Mouse (Mus musculus) left cerebral cortex, postnatal 14 days (tissue): ENCODE measurements around the gene Shroom1. TPM values are rescaled to one million over a fixed set of nuclear protein-coding genes. Genes with fewer than 3 reads are reported as not detected.
A peak's percentile ranks its signal among the peaks of the same experiment; 100 is the strongest.

Source experiments
- DNase-seq, 2 experiments: peaks; one replicate each; pipeline ENCODE4 v3.0.0; 2021 to 2022; ENCODE audit warnings: low spot score in 2 of 2, mixed read lengths in 1 of 2
- intact Hi-C: fragments of 180-260 bp; cut with DNase I; formaldehyde crosslinking; loops from one replicate; pipeline ENCODE4 v1.15.1; 2025
- total RNA-seq, 2 experiments: library from RNA; stranded (reverse); gene quantifications; 2 replicates each; pipeline ENCODE4 v1.2.3; 2021

Shroom1 gene
- total RNA-seq, 2 experiments from 2014 or later, result 3.8 to 4.6 TPM

DNA sequence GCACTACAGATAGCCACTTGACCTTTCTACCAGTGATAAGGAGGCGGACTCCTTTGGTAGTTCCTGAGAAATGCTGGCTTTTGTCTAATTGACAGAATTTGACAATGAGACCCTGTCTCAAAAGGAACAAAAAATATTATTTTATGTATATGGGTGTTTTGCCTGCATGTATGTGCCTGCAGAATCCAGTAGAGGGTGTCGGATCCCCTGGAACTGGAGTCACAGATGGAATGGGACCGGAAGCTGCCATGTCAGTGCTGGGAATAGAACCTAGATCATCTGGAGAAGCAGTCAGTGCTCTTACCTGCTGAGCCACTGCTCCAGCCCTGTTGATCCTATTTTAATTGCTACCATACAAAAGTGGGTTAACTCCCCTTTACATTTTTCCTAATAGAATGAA, 15.7 kb downstream of the Shroom1 start:
- DNase-seq, result no peak
- intact Hi-C loops, result no loop called here

DNA sequence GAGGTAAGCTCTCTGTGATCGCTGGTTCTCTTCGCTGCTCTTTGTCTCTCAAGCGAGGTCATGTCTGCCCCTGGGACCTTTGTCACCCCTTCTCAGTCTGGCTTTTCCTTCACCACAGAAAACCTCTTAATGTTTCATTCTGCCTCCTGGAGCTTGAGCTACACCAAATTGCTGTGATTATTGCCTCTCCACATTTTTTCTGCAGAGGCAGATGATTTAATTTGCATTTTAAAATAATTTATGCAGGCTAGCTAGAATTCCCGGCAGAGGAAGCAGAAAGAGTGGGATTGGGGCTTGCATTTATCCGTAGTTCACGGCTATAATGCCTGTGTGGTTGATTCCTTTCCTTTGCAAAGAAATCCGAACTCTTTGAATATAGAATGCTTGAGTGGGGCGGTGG, 18.6 kb downstream of the Shroom1 start:
- intact Hi-C loops, result no loop called here
- peak in 1 of 2 experiments; percentile 40 for DNase-seq

DNA sequence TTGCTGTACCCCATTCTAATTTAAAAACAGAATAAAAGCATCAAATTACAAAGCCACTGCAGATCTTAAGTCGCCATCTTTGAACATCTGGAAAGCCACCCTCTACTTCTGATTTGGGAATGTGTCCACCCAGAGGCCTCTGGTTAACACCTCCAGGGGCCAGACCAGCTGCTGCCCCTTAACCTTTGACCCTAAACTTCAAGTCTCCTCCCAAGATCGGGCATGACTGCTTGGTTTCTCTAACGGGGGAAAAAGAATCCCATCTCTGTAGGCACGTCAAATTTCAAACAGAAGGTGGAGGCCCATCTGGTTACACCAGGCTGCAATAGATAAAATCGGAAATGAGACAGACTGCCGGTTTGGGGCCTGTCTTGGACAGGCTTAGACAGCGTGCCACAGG, 20.8 kb downstream of the Shroom1 start:
- intact Hi-C loops, result no loop called here

DNA sequence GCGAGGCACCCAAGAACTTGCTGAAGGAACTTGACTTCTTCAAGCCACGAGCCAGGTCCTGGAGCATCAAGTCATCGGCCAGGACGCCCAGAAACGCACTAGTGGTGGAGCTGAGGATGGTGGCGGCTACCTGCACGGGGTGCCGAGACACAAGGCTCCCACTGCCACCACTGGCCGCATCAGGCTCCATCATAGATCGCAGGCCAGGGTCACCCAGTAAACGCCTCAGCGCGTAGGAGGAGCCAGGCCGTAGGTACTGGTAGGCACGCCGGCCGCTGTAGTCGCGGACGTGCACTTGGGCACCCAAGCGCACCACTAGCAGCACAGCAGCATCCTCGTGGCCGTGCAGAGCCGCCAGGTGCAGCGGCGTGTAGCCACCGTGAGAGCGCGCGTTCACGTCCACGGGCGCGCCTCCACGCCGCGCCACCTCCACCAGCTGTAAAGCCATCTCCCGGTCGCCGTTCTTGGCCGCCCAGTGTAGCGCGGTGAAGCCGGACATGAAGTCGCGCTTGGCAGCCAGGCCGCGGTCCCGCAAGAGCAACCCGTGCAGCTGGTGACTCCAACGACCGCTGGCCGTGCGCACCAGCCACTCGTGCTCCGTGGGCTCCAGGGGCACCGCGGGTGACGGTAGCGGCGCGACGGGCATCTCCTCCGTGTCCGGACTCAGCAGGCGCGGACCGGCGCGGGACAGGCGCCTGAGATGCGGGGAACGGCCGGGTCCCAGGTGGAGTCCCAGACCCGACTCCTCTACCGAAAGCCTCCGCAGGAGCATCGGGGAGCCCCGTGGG, 21.6 kb downstream of the Shroom1 start:
- intact Hi-C loops, result no loop called here
- DNase-seq, result peak in 1 of 2 experiments; percentile 45

More for the DNA sequence above, 20.8 kb downstream of the Shroom1 start:
- no peak for DNase-seq

DNA sequence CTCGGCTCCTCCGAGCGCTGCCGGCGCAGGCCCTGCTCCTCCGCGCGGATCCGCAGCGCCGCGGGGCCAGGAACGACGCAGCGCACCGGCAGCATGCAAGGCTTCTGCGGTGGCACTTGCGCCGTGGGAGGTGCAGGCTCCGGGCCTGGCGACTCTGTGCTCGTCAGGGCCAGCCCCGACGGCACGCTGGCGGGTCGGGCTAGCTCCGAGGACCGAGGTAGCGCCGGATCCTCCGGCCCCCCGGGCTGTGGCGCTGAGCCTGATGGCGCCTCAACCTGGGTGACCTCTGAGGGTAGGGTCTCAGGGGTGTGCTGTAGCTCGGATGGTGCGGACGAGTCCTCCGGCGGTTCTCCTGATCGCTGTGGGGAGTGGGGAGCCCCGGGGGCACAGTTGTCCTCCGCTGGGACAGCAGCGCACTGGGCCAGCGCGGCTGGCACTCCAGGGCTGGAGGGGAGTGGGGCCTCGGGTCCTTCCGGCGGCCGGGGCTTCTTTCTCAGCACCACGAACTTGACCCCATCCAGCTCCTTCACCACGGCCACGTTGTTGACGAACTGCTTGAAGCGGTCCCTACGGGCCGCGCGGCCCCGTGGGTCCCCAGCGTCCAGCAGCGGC, 22.3 kb downstream of the Shroom1 start:
- DNase-seq, result peak in 1 of 2 experiments; percentile 45
- intact Hi-C loops, result no loop called here

DNA sequence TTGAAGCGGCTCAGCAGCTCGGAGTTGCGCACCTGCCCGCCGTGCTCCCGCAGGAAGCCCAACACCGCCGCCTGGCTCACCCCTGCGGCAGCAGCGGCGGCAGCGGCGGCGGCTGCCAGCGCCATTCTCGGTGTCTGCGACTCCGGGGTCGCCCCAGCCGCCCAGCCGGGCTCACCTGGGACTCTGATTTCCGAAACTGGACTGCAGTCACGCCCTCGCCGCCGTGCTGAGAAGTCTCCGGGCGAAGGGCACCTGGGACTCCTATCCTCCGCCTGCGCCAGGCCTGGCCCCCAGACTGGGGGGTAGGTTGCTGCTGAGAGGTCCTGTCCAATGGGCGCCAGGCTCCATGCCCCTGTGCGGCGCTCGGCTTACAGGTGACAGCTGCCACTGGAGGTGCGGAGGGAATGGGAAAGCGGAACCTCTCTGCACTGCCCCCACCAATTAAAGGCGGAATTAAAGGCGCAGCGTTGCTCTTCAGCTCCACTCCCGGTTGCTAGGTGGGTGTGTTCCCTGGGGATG, 22.8 kb downstream of the Shroom1 start, which contains the start of the genes Gm9945 and Sowaha:
Gene Gm9945, plus strand, starts transcription at position 384 of the 519 bp plus-strand sequence.
Gene Sowaha, minus strand, starts transcription at position 492 of the 519 bp plus-strand sequence.
- intact Hi-C loops, result no loop called here
- DNase-seq, result peak; percentile 72 to 78

DNA sequence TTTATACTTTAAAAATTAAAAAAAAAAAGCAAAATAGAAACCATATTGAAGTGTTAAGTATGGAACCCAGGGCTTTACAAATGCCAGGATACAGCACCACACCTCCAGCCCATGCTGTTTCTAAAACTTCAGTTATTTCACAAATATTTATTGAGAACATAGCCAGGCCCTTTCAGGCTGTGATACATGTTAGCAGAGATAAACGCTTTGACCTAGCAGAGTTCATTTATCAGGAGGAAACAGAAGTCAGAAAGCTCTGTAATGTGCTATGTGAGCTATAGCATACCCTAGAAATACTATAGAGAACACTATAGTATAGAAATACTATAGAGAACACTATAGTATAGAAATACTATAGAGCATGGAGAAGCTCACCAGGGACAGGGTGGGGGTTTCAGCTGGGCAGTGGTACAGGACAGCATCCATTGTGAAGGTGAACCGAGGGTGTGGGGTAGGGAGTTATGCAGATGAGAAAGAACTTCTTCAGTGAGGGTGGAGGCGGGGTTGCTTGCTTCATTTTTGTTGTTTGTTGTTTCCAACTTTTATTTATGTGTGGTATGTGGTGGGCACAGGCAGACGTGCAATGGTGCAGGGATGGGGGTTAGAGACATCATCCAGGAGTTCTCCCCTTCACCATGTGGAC, 24.2 kb downstream of the Shroom1 start:
- DNase-seq, result no peak
- intact Hi-C loops, result no loop called here

DNA sequence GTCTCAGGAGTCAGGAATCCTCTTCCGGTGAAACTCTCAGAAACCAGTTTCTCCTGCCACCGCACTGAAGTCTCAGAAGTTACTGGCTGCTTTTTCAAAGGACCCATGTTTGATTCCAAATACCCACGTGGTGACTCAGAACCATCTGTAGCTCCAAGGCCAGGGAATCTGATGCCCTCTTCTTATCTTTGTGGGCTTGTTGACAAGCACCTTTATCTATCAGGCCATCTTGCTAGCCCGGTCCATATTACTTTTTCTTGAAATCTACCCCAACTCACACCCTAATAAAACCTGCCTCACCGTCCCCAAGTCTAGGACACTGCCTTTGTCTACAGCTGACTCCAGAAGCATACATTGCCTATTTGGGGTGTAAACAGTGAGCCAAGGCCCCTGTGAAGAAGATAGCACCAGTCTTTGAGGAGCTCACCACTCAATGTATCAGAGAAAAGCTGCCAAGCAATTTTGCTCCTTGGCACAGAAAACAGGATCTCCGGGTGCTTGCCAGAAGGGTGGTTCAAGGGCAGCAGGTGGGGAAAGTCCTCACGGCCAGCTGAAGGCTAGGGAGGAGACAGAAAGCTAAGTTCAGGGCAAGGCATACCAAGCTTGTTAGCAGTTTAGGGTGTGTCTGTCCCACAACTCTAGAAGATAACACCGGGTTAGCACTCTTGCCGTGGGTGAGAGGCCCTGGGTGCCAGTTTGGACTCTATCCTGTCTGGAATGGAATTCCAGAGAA, 26.3 kb downstream of the Shroom1 start:
- intact Hi-C loops, result no loop called here
- DNase-seq, result no peak

DNA sequence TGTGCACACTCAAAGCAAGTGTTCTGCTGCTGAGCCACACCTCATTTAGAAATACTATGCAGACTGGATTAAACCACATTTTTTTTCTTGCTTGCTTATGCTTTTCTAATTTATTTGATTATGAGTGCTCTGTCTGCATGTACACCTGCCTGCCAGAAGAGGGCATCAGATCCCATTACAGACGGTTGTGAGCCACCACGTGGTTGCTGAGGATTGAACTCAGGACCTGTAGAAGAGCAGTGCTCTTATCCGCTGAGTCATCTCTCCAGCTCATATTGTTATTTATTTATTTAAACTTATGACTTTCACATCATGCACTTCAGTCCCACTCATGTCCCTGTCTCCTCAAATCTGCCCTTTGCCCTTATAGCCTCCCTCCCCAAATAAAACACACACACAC, 28.7 kb downstream of the Shroom1 start:
- intact Hi-C loops, result no loop called here
- no peak for DNase-seq

DNA sequence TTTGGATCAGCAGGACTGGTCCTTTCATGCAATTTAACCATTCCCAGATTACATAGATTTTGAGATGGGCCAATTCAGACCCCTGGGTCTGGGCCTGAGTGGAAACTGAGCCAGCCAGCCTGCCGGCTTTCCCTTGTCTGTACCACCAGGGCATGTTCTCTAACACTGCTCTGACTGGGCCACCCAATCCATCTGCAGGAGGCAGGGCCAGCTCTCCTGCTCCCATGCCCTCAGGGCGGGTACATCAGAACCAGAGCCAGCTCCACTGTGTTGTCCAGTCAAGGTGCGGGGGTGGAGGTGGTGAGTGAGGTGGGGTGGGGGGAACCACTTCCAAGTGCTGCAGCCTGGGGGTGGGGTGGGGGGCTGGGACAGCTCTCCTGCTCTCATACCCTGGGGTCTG, 29.3 kb downstream of the Shroom1 start:
- DNase-seq, result no peak
- intact Hi-C loops, result no loop called here

DNA sequence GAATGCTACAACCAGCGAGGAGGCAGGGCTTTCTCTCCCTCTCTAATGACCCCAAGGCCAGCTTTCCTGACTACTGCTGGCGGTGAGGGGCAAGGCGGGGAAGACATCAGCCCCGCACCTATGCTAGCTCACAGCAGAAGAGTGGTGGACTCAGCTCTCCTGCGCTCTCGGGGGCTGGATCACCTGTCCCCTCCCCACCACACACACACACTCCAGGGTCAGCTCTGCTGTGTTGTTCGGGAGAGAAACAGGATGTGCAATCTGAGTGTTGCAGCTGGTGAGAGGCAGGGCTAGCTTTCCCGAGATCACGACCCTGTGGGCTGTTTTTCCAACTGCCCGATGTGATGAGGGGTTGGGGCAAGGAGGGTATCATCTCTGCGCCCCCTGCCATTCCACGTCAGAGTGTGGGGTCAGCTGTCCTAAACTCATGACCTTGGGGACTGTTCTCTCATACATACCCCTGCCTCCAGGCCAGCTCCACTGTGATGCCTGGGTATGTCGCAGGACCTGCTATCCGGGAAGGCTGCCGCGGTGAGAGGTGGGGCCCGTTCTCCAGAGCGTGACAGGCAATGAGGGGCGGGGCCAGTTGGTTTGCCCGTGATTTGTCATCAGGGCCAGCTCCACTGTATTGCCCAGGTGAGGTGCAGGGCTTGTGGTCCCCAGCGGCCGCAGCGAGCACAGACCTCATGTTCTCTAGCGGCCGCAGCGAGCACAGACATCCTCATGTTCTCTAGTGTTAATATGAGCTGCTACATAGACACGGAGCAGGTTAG, 30.0 kb downstream of the Shroom1 start:
- intact Hi-C loops, result no loop called here

DNA sequence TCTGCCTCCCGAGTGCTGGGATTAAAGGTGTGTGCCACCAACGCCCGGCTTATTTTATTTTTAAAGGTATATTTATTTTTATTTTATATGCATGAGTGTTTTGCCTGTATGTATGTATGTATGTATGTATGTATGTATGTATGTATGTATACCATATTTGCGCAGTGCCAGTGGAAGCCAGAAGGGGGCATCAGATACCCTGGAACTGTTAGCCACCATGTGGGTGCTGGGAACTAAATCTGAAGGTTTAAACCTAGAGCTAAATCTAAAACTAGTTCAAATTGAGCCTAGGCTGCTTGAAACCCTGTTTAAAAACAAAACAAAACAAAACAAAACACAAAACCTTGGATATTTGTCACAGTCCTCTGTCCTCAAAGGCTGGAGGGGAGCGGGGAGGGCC, 32.0 kb downstream of the Shroom1 start:
- DNase-seq, result no peak
- intact Hi-C loops, result no loop called here

More for the DNA sequence above, 30.0 kb downstream of the Shroom1 start:
- DNase-seq, result no peak

DNA sequence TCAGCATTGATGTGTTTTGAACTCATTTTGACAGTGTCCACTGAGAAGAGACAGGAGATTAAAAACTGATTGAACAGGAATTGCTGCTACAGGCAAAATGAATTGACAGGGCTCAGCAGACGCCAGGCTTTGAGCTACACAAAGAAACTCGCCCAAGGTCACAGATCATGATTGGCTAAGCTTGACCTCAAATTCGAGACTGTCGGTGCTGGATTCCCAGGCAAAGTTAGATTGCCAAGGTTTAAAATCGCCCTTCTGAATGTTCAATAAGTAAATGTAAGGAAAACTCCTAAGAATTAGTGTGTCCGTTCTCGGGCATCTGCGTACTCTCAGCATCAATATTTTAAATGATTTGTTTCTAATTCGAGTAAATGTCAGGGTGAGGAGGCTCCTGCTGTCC, 32.4 kb downstream of the Shroom1 start:
- intact Hi-C loops, result no loop called here
- no peak for DNase-seq

DNA sequence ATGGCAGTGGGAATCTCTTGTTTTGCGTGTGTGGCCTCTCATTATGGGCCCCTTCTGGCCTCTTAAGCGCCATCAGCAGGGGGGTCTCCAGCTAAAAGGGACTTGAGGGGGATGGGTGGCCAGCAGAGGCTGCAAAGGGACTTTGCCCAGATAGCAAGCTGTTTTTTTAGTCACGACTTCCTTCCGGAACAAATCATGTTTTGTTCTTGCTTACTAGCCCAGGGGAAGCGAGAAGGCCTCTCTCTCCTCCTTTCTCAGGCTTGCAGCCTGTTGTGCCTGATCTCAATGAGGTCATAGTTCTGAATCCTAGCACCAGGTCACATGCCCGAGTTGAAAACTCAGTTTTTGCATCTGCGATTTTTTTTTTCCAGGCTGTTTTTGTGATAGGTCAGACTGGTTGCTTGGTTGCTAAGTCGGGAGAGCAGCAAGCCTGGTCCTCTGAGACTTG, 35.0 kb downstream of the Shroom1 start:
- peak in 1 of 2 experiments; percentile 26 for DNase-seq
- intact Hi-C loops, result loop anchor here (5.0 kb wide), 1 partner anchor 75 kb away; the partner anchor contains the start of gene Kif3a

DNA sequence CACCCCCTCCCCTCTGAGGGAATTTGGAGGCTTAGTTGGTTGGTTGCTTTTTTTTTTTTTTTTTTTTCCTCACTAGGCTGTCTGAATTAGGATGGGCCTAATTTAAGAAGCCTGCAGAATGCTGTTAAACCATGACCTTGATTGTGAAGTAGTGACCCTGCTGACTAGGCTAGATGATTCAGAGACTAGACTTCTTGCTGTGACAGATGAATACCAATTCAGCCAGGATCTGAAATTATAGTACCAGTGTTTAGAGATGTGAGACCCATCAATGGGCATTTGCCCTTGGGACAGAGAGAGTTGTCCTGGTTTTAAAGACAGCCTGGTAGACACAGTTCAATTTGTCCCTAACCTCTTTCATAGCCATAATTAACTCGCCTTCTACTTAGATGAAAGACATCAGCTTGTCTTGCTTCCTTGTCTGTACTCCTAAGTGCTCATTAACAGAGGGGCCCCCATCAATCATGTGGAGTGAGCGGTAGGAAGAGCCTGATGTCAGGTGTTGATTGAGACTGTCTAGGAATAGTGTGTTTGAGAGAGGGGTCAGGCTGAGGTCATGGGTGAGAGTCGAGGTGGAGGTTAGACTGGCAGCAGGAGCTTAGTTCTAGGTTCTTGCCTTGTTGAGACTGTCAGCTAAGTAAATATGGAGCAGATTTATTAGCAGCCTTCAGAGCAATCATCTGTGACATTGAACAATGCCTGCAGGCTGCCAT, 36.4 kb downstream of the Shroom1 start:
- intact Hi-C loops, result loop anchor here (5.0 kb wide), 1 partner anchor 74 kb away; the partner anchor contains the start of gene Kif3a
- DNase-seq, result no peak

DNA sequence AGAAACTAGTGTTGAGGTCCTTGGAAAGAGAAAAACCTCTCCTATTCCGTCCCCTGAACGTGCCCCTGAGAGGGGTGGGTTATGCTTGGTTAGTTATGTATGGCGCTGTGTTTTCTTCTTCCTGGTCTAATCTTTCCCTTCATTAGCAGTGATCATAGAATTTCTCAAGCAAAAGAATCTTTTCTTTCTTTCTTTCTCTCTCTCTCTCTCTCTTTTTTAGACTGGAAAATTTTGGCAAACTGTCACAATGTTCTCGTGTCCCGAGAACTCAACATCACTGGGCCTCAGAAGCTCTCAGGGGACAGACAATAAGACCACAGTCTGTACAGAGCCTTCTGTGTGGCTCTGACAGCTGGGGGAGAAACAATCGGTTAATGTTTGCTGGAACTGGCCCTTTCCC, 38.4 kb downstream of the Shroom1 start:
- DNase-seq, result no peak
- intact Hi-C loops, result no loop called here

DNA sequence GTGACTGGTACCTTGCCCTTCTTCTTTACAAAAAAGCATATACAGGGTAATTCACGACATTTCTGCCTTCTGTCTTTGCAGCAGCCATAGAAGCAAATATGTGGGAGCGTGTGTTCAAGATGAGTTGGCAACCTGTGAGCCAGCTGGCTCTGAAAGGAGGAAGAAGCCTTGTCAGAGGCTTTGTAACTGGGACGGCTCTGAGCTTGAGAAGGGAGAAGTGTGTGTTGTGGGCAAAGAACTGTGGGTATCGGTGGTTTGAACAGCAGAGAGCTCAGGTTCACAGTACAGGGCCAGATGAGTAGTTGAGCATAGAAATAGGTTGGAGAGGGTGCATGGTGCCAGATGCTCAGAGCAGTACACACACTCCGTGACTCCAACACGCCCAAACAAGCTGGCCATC, 39.9 kb downstream of the Shroom1 start:
- intact Hi-C loops, result no loop called here
- DNase-seq, result peak; percentile 61 to 78

DNA sequence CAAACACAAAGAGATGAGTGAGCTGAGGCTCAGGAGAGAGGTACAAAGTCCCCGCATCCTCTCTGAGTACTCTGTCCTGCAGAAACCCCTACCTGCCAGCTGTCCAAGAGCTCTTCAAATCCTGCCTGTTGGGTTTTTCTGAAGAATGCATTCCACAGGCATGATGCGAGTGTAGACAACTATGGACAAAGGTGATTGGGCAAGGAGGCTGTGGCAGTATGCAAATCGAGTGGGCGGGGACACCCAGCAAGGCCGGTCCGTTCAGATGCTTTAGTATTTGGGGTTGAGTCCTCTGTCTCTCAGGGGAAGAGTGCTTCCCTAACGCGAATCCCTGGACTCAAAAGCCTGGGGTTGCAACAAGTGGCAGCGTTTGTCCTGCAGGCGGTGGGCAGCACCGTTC, 43.6 kb downstream of the Shroom1 start:
- no peak for DNase-seq
- intact Hi-C loops, result no loop called here
